Mouse (Mus musculus) lung, embryonic 16.5 days (tissue): ENCODE results near the gene Papss1. TPM values are rescaled to one million over a fixed set of nuclear protein-coding genes. Genes with fewer than 3 reads are reported as not detected.

Source experiments
- ATAC-seq: fragments of 200-750 bp; cut with Nextera tagmentation; 2 replicates; pipeline ENCODE4 v1.8.0; 2017; ENCODE audit warnings: low read depth, mild to moderate bottlenecking, moderate library complexity
- H3K27ac ChIP-seq: fragments of 300-500 bp; sonication (generic); 2 replicates; pipeline ENCODE4 v1.5.1; 2014; ENCODE audit warnings: mild to moderate bottlenecking, control low read depth, low read length
- H3K27me3 ChIP-seq: fragments of 300-500 bp; sonication (generic); 2 replicates; pipeline ENCODE4 v1.6.1; 2014; ENCODE audit warnings: low read depth, low read length, mixed read lengths; ENCODE audit not compliant: control insufficient read depth, insufficient read depth
- H3K36me3 ChIP-seq: fragments of 300-500 bp; sonication (generic); 2 replicates; pipeline ENCODE4 v1.6.1; 2014; ENCODE audit warnings: low read length; ENCODE audit not compliant: control insufficient read depth, insufficient read depth
- H3K4me1 ChIP-seq: fragments of 300-500 bp; sonication (generic); replicated peaks from 2 replicates; pipeline ENCODE4 v1.6.1; 2014; ENCODE audit warnings: low read length, mixed read lengths; ENCODE audit not compliant: control insufficient read depth, insufficient read depth
- H3K4me2 ChIP-seq: fragments of 300-500 bp; sonication (generic); 2 replicates; pipeline ENCODE4 v1.6.1; 2014; ENCODE audit warnings: low read depth, low read length, control low read depth
- H3K4me3 ChIP-seq: fragments of 300-500 bp; sonication (generic); 2 replicates; pipeline ENCODE4 v1.5.1; 2014; ENCODE audit warnings: mild to moderate bottlenecking, low read length, control low read depth
- H3K9ac ChIP-seq: fragments of 300-500 bp; sonication (generic); 2 replicates; pipeline ENCODE4 v1.6.1; 2014; ENCODE audit warnings: low read length, control low read depth
- H3K9me3 ChIP-seq: fragments of 300-500 bp; sonication (generic); 2 replicates; pipeline ENCODE4 v1.6.1; 2016; ENCODE audit warnings: low read length; ENCODE audit not compliant: control insufficient read depth
- WGBS: fragments of 180-500 bp; shearing (Covaris S2); extraction: QIAGEN DNeasy Blood & Tissue Kit; methylation state at CpG from one replicate; pipeline ENCODE4 v1.1.7; 2014; 5-methylcytosine and 5-hydroxymethylcytosine counted together
- polyA plus RNA-seq: library from polyadenylated mRNA; unstranded; fragments of >200 nt; fragmentation: Nextera tagmentation; extraction: Ambion mirVana; gene quantifications from 2 replicates; pipeline ENCODE4 v1.2.1, GENCODE M21; 2015

Gene Papss1
- polyA plus RNA-seq, result 93.5 and 97.3 TPM in 2 replicates

DNA sequence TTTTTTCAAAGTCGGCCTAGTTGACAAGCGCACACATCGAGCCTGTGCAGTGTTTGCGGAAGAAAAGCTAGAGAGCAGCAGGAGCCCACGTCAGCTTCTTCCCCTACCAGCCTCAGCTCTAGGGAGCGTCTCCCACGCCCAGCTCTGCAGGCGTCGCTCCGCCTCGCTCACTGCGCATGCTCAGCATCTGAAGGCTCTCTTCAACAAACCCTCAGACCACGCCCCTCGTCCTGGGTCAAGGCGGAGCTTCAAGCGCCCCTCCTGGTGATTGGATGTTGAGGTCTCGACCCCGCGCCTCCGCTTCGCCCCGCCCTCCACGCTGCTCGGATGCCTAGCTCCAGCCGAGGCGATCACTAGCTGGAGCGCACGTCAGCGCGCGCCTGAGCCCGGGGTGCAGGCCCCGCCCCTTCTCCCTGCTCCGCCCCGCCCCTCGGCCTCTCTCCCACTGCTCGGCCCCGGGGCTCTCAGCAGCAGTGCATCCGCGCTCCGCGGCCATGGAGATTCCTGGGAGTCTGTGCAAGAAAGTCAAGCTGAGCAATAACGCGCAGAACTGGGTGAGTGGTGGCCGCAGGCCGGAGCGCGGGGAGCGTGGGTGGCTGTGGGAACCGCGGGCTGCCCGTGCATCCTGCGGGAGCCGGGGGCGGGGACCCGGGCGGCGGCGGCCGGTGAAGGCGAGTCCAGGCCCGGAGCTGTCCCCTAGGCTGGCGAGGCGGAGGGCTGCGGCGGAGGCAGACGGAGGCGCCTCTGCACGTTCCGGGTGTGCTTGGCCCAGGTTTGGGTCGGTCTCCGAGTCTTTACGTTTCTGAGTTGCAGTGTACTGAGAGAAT lies at the start of gene Papss1:
Papss1 (plus strand) TSS at position 339 of the 827 bp plus-strand sequence.
- Histone ChIP-seq H3K9me3 (no peaks in the 10 kb centered on the region), H3K4me3 (peak within 1 kb of the TSS; percentile 93), H3K4me2 (peak within 1 kb of the TSS; percentile 76), H3K4me1 (peaks cover 16% of the 10 kb centered on the region), H3K9ac (peak within 1 kb of the TSS; percentile 96), H3K27me3 (no peaks in the 10 kb centered on the region), H3K27ac (peak within 1 kb of the TSS; percentile 96), H3K36me3 (no peaks in the 10 kb centered on the region)
- under 1% methylated on average over 73 of the region's 73 CpGs for WGBS
- ATAC-seq, result peak; percentile 98

DNA sequence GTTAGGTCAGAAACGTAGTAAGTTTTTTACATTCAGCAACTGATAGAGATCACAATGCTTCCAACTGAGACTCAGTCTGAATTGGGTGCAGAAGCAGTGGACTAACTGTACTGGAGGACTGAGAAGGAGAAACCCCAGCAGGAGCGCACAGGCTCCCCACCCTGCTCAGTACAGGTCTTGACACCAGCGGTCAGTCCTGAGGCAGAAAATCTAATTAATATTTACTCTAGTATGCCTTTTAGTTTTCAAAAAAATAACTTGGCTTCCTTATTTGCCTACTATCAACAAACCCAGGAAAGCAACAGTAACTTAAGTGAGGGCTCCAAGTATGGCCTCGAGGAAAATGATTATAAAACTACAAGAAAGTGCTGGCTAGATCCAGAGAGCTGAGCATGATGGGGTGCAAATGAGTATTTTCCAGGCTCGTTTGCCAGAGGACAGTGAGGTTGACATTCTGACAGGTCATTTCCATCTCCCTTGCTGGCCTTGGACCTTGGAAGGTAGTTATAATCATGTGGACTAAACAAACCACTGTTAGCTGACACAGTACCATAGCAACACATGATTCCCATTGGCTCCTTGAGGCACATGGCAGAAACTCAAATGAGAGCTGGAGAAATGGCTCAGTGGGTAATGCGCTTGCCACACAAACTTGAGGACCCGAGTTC lies 48.1 kb upstream of the Papss1 start:
- 69% methylated on average over 7 of the region's 7 CpGs for WGBS
- no peaks in the 10 kb centered on the region for H3K9me3 ChIP-seq
- H3K4me1 ChIP-seq, result no peaks in the 10 kb centered on the region; the same call in 1 of the 2 replicates
- H3K36me3 ChIP-seq, result no peaks in the 10 kb centered on the region
- H3K9ac ChIP-seq, result no peak overlapping the region
- no peak overlapping the region for H3K27ac ChIP-seq
- peak; percentile 81 for ATAC-seq
- H3K27me3 ChIP-seq, result no peaks in the 10 kb centered on the region
- H3K4me3 ChIP-seq, result no peak overlapping the region
- H3K4me2 ChIP-seq, result no peak overlapping the region

DNA sequence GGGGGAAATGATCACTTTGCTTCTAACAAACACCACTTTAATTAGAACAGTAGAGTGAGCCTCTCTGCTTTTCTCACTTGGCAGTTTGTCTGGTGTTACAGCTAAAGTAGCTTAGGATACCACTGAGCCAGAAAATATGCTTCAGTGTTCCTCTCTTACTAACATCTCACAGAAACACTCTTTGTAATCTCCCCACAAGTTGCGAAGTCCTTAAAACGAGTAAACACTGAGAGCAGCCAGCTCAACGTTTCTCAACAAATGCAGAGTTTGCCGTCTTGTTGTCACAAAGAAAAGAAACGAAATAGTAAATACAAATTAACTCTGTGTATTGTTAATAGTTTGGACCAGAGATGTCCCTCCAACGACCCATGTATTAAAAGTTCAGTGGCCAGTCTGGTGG lies 46.8 kb upstream of the Papss1 start:
- Histone ChIP-seq H3K27me3 (no peaks in the 10 kb centered on the region), H3K4me2 (no peak overlapping the region), H3K9ac (no peak overlapping the region), H3K9me3 (no peaks in the 10 kb centered on the region), H3K4me3 (no peak overlapping the region), H3K36me3 (no peaks in the 10 kb centered on the region), H3K4me1 (peaks cover 5% of the 10 kb centered on the region), H3K27ac (no peak overlapping the region; the same call in 1 of the 2 replicates)
- ATAC-seq, result no peak
- WGBS, result 42% methylated on average over 6 of the region's 6 CpGs

DNA sequence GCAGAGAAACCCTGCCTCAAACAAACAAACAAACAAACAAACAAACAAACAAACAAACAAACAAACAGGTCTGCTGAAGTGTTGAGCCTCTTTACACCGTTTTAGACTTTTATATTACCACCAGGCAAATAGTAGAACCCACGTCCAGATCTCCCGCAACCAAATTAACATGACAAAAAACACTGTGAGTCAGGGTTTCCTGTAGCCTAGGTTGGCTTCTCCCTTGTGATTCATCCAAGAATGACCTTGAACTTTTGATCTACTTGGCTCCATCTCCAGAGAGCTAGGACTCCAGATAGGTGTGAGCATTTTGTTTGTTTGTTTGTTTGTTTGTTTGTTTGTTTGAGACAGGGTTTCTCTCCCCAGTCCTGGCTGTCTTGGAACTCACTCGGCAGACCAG lies 43.4 kb upstream of the Papss1 start:
- Histone ChIP-seq H3K27ac (no peak overlapping the region), H3K27me3 (no peaks in the 10 kb centered on the region), H3K36me3 (no peaks in the 10 kb centered on the region), H3K9ac (no peak overlapping the region), H3K4me1 (peaks cover 14% of the 10 kb centered on the region), H3K9me3 (no peaks in the 10 kb centered on the region), H3K4me2 (no peak overlapping the region), H3K4me3 (no peak overlapping the region)
- ATAC-seq, result no peak
- 69% methylated on average over 4 of the region's 4 CpGs for WGBS

DNA sequence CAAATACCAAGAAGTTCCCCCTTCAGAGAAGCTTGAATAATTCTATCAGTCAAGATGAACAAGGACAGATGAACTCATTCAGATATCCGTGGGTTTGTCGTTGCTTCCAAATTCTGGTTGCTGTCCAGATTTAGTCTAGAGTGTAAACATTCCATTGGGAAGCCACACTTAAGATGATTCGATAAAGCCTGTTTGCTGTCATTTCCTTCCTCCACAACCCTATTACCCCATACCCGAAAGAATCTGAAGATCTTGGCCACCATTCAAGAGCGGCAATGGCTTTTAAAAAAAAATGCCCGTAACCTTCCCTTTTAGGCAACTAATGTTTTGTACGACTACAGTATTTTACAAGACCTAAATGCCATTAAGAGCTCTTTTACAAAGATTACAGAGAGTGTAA lies 42.3 kb upstream of the Papss1 start:
- no peak overlapping the region for H3K4me2 ChIP-seq
- H3K27ac ChIP-seq, result no peak overlapping the region
- H3K9ac ChIP-seq, result no peak overlapping the region
- H3K9me3 ChIP-seq, result no peaks in the 10 kb centered on the region
- WGBS, result 16% methylated on average over 7 of the region's 7 CpGs
- peak; percentile 72 for ATAC-seq
- no peak overlapping the region for H3K4me3 ChIP-seq
- H3K36me3 ChIP-seq, result no peaks in the 10 kb centered on the region
- no peaks in the 10 kb centered on the region for H3K27me3 ChIP-seq
- peaks cover 14% of the 10 kb centered on the region for H3K4me1 ChIP-seq

DNA sequence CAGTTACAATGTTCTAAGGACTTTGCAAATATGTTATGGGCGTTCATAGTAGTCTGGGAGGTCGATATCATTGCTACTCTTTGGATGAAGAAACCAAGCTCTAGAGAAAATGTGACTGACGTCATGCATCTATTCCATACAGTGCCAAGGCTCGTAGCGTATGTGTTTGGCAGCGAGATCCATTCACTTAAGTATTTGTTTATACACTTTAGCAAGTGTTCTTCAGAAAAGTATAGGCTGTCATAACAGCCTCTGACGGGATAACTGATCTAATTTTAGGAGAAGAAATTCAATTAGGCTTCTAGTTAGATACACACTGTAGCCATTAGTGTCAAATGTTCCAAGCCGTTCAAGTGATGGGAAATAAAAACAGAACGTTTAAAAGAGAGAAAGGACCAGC lies 40.8 kb upstream of the Papss1 start:
- peaks cover 14% of the 10 kb centered on the region for H3K4me1 ChIP-seq
- no peak overlapping the region for H3K4me3 ChIP-seq
- no peak overlapping the region for H3K27ac ChIP-seq
- no peak overlapping the region for H3K4me2 ChIP-seq
- no peaks in the 10 kb centered on the region for H3K36me3 ChIP-seq
- 39% methylated on average over 9 of the region's 9 CpGs for WGBS
- no peaks in the 10 kb centered on the region for H3K9me3 ChIP-seq
- H3K9ac ChIP-seq, result no peak overlapping the region
- H3K27me3 ChIP-seq, result no peaks in the 10 kb centered on the region
- peak; percentile 71 for ATAC-seq

DNA sequence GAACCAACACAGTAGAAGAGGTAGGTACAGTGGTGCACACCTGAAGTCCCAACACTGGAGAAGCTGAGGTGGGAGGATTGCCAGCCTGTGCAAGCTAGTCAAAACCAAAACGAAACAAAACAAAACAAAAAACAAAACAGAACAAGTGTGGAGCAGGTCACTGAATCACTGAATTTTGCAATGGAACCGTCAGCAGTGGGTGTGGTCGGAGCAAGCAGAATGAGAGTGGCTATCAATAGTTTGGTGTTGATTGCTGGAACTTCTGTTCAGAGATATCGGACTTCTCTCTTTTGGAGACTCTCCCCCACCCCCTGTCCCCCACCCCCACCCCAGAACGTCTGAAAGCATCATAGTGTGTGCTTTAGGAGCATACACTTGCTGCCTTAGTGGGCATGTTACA lies 40.4 kb upstream of the Papss1 start:
- H3K9ac ChIP-seq, result no peak overlapping the region
- no peak overlapping the region for H3K4me3 ChIP-seq
- no peaks in the 10 kb centered on the region for H3K27me3 ChIP-seq
- H3K27ac ChIP-seq, result no peak overlapping the region
- peaks cover 14% of the 10 kb centered on the region for H3K4me1 ChIP-seq
- WGBS, result 72% methylated on average over 5 of the region's 5 CpGs
- no peaks in the 10 kb centered on the region for H3K36me3 ChIP-seq
- no peak overlapping the region for H3K4me2 ChIP-seq
- H3K9me3 ChIP-seq, result no peaks in the 10 kb centered on the region
- no peak; the same call in 1 of the 2 replicates for ATAC-seq

DNA sequence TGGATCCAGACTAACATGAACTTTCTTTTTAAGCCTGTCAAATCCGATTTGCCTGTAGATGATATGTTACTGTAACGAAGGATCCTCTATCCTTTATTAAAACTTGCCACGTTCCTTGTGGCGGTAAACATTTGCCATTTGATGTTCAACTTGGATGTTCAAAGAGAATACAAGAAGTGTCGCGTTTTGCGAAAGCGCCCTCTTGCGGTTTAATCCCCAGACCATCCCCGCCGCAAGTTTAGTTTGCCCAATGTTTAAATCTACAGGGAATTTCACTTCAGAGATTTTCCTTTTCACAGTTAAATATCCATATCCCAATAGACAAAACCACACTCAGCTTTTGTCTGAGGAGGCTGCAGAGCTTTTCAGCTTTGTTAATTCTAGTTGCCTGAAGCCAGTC lies 39.8 kb upstream of the Papss1 start:
- Histone ChIP-seq H3K9ac (no peak overlapping the region), H3K4me1 (peaks cover 14% of the 10 kb centered on the region), H3K27ac (no peak overlapping the region), H3K9me3 (no peaks in the 10 kb centered on the region), H3K4me3 (no peak overlapping the region), H3K4me2 (no peak overlapping the region), H3K27me3 (no peaks in the 10 kb centered on the region), H3K36me3 (no peaks in the 10 kb centered on the region)
- ATAC-seq, result no peak
- 23% methylated on average over 11 of the region's 11 CpGs for WGBS

DNA sequence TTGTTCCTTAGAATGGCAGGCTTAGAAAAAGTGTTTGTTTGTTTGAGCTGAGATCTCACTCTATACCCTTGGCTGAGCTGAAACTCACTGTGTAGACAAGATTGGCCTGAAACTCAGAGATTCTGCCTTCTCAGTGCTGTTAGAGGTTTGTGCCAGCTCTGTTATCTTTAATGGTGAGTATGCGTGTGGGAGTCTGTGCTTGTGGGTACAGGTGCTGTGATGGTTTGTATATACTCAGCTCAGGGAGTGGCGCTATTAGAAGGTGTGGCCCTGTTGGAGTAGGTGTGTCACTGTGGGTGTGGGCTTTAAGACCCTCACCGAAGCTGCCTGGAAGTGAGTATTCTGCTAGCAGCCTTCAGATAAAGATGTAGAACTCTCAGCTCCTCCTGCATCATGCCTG lies 39.3 kb upstream of the Papss1 start:
- Histone ChIP-seq H3K27me3 (no peaks in the 10 kb centered on the region), H3K36me3 (no peaks in the 10 kb centered on the region), H3K4me2 (no peak overlapping the region), H3K4me1 (peaks cover 14% of the 10 kb centered on the region), H3K4me3 (no peak overlapping the region), H3K9ac (no peak overlapping the region), H3K9me3 (no peaks in the 10 kb centered on the region), H3K27ac (no peak overlapping the region)
- 53% methylated on average over 3 of the region's 3 CpGs for WGBS
- no peak for ATAC-seq
